Mouse (Mus musculus): ENCODE results near the gene Top3a. TPM values are rescaled to one million over a fixed set of nuclear protein-coding genes. Genes with fewer than 3 reads are reported as not detected.
A peak's percentile ranks its signal among the peaks of the same experiment; 100 is the strongest.
"Not testable (repeated sequence)": the region's sequence is repeated elsewhere in the genome, so short reads cannot be mapped to it uniquely, and the experiment has no call there.

The Top3a gene
- 23.8 and 25.9 TPM in 2 replicates for polyA plus RNA-seq (2014; fragmentation: Nextera tagmentation; extraction: Ambion mirVana)

DNA sequence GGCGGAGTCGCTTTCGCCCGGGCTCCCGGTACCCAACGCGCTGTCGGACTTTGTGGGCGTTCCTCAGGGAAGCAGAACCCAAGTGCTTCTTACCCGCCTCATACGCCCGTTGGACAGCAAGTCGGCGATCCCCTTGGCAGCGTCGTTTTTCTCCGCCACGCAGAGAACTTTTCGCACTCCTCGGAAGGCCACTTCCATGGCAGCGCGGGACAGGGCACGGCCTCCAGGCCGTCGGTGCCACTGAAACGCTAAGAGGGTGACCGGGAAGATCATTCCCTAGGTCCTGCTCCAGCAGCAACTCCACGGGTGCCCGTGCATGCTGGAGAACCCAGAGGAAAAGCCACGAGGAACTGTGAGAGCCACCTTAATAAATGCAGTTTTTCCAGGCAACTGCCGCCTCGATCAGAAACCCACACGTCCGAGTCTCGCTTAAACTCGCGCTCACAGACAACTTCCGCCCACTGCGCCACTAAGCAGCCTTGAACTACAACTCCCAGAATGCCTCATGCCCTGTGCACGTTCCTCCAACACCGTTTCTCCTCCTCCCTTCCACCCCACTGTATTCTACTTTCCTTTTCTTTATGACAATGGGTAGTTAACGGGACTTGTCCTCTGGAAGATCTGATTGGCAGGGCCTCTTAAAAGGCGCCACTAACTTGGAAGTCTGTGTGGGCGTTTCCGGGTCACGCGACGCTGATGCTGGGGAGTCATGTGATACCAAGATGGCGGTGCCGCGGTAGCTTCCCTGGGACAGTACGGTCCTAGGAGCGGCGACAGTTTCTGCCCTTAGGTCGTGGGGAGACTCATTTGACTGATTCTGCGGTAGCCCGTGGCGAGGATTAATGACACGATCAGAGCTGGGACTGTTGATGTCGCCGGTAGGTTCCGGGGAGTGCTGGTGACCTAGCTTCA lies at the start of gene Top3a, which contains the start of gene Smcr8:
TSS of gene Top3a (minus strand) at position 537 of the 912 bp plus-strand sequence.
TSS of gene Smcr8 (plus strand) at position 696 of the 912 bp plus-strand sequence.
- Histone ChIP-seq H3K9me3 (ENCODE audit: control insufficient read depth, low read length) (no peaks in the 10 kb centered on the region), H3K27ac (ENCODE audit: low read depth, low read length) (peak within 1 kb of the TSS; percentile 57), H3K27me3 (ENCODE audit: control insufficient read depth, insufficient read depth, low read length) (no peaks in the 10 kb centered on the region), H3K36me3 (ENCODE audit: control insufficient read depth, insufficient read depth, low read length) (no peaks in the 10 kb centered on the region), H3K4me1 (replicated peaks; ENCODE audit: control insufficient read depth, insufficient read depth, low read length) (peaks cover 21% of the 10 kb centered on the region), H3K9ac (ENCODE audit: low read length) (peak within 1 kb of the TSS; percentile 79), H3K4me3 (ENCODE audit: low read depth, low read length) (peak within 1 kb of the TSS; percentile 87), H3K4me2 (ENCODE audit: low read depth, low read length, severe bottlenecking) (peak within 1 kb of the TSS; percentile 60)
- WGBS: under 1% methylated on average over 62 of the region's 62 CpGs
- DNase-seq (ENCODE audit: low spot score): peak; percentile 90
- ATAC-seq (replicated peaks; ENCODE audit: low FRiP score): peak; percentile 97

DNA sequence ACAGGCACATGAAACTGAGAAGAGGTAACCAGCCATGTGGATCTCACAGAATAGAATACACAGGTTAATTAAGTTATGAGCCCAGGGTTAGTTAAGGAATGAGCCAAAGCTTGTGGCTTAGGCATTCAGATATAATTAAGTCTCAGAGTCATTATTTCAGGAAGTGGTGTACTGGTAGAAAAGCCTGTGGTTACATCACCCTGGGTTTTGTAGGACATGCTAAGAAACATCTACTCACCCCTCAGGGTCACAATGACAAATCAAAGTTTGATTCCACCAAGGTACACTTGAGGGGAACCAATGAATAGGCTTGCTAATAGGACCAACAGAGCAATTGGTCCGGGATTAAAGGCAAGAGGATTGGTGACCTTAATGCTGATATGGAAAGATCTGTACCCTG lies 49.5 kb upstream of the Top3a start:
- H3K4me1 ChIP-seq (replicated peaks; ENCODE audit: control insufficient read depth, insufficient read depth, low read length): peaks cover 5% of the 10 kb centered on the region; the same call in 1 of the 2 replicates
- no peaks in the 10 kb centered on the region for H3K27me3 ChIP-seq (ENCODE audit: control insufficient read depth, insufficient read depth, low read length)
- no peaks in the 10 kb centered on the region for H3K36me3 ChIP-seq (ENCODE audit: control insufficient read depth, insufficient read depth, low read length)
- no peak overlapping the region for H3K4me2 ChIP-seq (ENCODE audit: low read depth, low read length, severe bottlenecking)
- H3K9me3 ChIP-seq (ENCODE audit: control insufficient read depth, low read length): no peaks in the 10 kb centered on the region
- H3K4me3 ChIP-seq (ENCODE audit: low read depth, low read length): no peak overlapping the region
- no peak for DNase-seq (ENCODE audit: low spot score)
- ATAC-seq (replicated peaks; ENCODE audit: low FRiP score): no peak
- H3K27ac ChIP-seq (ENCODE audit: low read depth, low read length): no peak overlapping the region
- H3K9ac ChIP-seq (ENCODE audit: low read length): no peak overlapping the region
- WGBS: 45% methylated on average over 1 of the region's 1 CpGs

DNA sequence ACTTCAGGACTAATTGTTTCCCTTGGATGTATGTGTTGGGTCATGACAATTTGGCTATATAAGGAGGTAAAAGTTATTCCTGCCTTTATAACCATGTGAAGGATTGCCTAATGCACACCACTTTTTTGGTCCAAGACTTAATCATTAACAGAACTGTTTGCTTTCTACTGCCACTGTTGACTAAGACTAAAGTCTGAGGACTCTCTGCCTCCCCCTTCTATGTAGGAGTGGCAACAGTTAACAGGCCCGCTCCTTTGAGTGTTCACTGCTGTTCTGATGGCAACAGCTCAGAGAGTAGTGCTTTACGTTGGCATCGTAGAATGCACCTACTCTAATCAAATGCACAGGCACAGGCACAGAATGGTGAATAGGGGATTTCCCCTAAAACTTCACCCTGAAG lies 48.0 kb upstream of the Top3a start:
- 90% methylated on average over 3 of the region's 3 CpGs for WGBS
- Histone ChIP-seq H3K27ac (ENCODE audit: low read depth, low read length) (no peak overlapping the region), H3K4me2 (ENCODE audit: low read depth, low read length, severe bottlenecking) (no peak overlapping the region), H3K4me1 (replicated peaks; ENCODE audit: control insufficient read depth, insufficient read depth, low read length) (no peaks in the 10 kb centered on the region), H3K4me3 (ENCODE audit: low read depth, low read length) (no peak overlapping the region), H3K9ac (ENCODE audit: low read length) (no peak overlapping the region), H3K36me3 (ENCODE audit: control insufficient read depth, insufficient read depth, low read length) (no peaks in the 10 kb centered on the region), H3K27me3 (ENCODE audit: control insufficient read depth, insufficient read depth, low read length) (no peaks in the 10 kb centered on the region), H3K9me3 (ENCODE audit: control insufficient read depth, low read length) (no peaks in the 10 kb centered on the region)
- no peak for DNase-seq (ENCODE audit: low spot score)
- ATAC-seq (replicated peaks; ENCODE audit: low FRiP score): no peak

DNA sequence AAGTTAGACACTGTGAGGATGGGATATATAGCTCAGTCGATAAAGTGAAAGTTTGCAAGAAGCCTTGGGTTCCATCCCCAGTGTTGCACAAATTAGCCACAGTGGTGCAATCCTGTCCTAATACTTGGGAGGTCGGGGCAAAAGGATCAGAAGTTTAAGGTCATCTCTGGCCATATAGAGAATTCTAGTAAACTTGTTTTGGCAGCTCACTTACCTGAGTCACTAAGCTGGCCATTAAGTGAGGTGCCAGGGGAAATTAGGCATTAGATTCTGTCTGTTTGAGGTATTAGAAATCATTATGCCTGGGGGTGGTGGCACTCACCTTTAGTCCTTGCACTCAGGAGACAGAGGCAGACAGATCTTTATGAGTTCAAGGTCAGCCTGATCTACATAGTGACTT lies 46.6 kb upstream of the Top3a start:
- 68% methylated on average over 2 of the region's 2 CpGs for WGBS
- no peak overlapping the region for H3K27ac ChIP-seq (ENCODE audit: low read depth, low read length)
- no peaks in the 10 kb centered on the region for H3K27me3 ChIP-seq (ENCODE audit: control insufficient read depth, insufficient read depth, low read length)
- ATAC-seq (replicated peaks; ENCODE audit: low FRiP score) (no peak), DNase-seq (ENCODE audit: low spot score) (no peak)
- H3K4me3 ChIP-seq (ENCODE audit: low read depth, low read length): no peak overlapping the region
- H3K36me3 ChIP-seq (ENCODE audit: control insufficient read depth, insufficient read depth, low read length): no peaks in the 10 kb centered on the region
- no peak overlapping the region for H3K9ac ChIP-seq (ENCODE audit: low read length)
- no peak overlapping the region for H3K4me2 ChIP-seq (ENCODE audit: low read depth, low read length, severe bottlenecking)
- H3K4me1 ChIP-seq (replicated peaks; ENCODE audit: control insufficient read depth, insufficient read depth, low read length): no peaks in the 10 kb centered on the region
- H3K9me3 ChIP-seq (ENCODE audit: control insufficient read depth, low read length): no peaks in the 10 kb centered on the region

DNA sequence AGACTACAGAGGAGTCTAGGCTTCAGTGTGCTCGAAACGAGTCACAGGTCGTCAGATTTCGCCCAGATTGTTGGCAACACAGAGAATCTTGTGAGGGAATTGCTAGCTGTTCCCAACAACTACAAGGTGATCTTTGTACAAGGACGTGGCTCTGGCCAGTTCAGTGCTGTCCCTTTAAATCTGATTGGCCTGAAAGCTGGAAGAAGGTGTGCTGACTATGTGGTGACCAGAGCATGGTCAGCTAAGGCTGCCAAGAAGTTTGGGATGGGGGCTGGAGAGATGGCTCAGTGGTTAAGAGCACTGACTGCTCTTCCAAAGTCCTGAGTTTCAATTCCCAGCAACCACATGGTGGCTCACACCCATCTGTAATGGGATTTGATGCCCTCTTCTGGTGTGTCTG lies 39.2 kb upstream of the Top3a start:
- no peaks in the 10 kb centered on the region for H3K36me3 ChIP-seq (ENCODE audit: control insufficient read depth, insufficient read depth, low read length)
- H3K27me3 ChIP-seq (ENCODE audit: control insufficient read depth, insufficient read depth, low read length): no peaks in the 10 kb centered on the region
- no peaks in the 10 kb centered on the region for H3K9me3 ChIP-seq (ENCODE audit: control insufficient read depth, low read length)
- H3K4me1 ChIP-seq (replicated peaks; ENCODE audit: control insufficient read depth, insufficient read depth, low read length): no peaks in the 10 kb centered on the region
- H3K4me3 ChIP-seq (ENCODE audit: low read depth, low read length): no peak overlapping the region
- 77% methylated on average over 5 of the region's 5 CpGs for WGBS
- no peak overlapping the region for H3K27ac ChIP-seq (ENCODE audit: low read depth, low read length)
- no peak overlapping the region for H3K4me2 ChIP-seq (ENCODE audit: low read depth, low read length, severe bottlenecking)
- no peak overlapping the region for H3K9ac ChIP-seq (ENCODE audit: low read length)
- DNase-seq (ENCODE audit: low spot score) (no peak), ATAC-seq (replicated peaks; ENCODE audit: low FRiP score) (no peak)

DNA sequence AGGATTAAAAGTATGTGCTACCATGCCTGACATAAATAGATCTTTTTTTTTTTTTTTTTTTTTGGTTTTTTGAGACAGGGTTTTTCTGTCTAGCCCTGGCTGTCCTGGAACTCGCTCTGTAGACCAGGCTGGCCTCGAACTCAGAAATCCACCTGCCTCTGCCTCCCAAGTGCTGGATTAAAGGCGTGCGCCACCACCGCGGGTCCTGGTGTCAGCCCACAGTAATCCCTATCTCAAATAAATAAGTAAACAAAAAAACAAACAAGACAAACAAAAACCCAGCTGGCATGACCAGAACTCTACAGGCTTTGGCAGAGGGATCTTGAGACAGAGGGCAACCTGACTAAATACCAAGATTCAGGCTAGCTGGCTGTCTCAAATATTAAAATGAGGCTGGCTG lies 34.5 kb upstream of the Top3a start, which contains the start of gene Shmt1:
TSS of gene Shmt1 (minus strand) at position 101 of the 400 bp plus-strand sequence.
- H3K4me2 ChIP-seq (ENCODE audit: low read depth, low read length, severe bottlenecking): peak within 1 kb of the TSS; percentile 56
- H3K4me3 ChIP-seq (ENCODE audit: low read depth, low read length): peak within 1 kb of the TSS; percentile 34
- not testable (repeated sequence) for H3K9me3 ChIP-seq (ENCODE audit: control insufficient read depth, low read length); H3K27ac ChIP-seq (ENCODE audit: low read depth, low read length); H3K36me3 ChIP-seq (ENCODE audit: control insufficient read depth, insufficient read depth, low read length); H3K4me1 ChIP-seq (replicated peaks; ENCODE audit: control insufficient read depth, insufficient read depth, low read length); H3K27me3 ChIP-seq (ENCODE audit: control insufficient read depth, insufficient read depth, low read length); DNase-seq (ENCODE audit: low spot score); ATAC-seq (replicated peaks; ENCODE audit: low FRiP score)
- 39% methylated on average over 6 of the region's 6 CpGs for WGBS
- H3K9ac ChIP-seq (ENCODE audit: low read length): peak within 1 kb of the TSS; percentile 40

GRCm38 (mm10) chr11:60811054-60811460 lies 33.9 kb upstream of the Top3a start:
- no peaks in the 10 kb centered on the region for H3K36me3 ChIP-seq (ENCODE audit: control insufficient read depth, insufficient read depth, low read length)
- peak; percentile 98 for ATAC-seq (replicated peaks; ENCODE audit: low FRiP score)

GRCm38 (mm10) chr11:60810046-60810965 lies 33.1 kb upstream of the Top3a start:
- H3K9me3 ChIP-seq (ENCODE audit: control insufficient read depth, low read length): no peaks in the 10 kb centered on the region
- ATAC-seq (replicated peaks; ENCODE audit: low FRiP score): 0 out of 2 replicates have a peak, but pooled peaks have one; percentile 24
- H3K36me3 ChIP-seq (ENCODE audit: control insufficient read depth, insufficient read depth, low read length): no peaks in the 10 kb centered on the region
- H3K27ac ChIP-seq (ENCODE audit: low read depth, low read length): no peak overlapping the region
- no peak for DNase-seq (ENCODE audit: low spot score)
- WGBS: 19% methylated on average over 14 of the region's 14 CpGs
- peak overlapping the region; percentile 40 for H3K9ac ChIP-seq (ENCODE audit: low read length)
- H3K27me3 ChIP-seq (ENCODE audit: control insufficient read depth, insufficient read depth, low read length): no peaks in the 10 kb centered on the region
- H3K4me1 ChIP-seq (replicated peaks; ENCODE audit: control insufficient read depth, insufficient read depth, low read length): peaks cover 3% of the 10 kb centered on the region; the same call in 1 of the 2 replicates
- peak overlapping the region; percentile 34 for H3K4me3 ChIP-seq (ENCODE audit: low read depth, low read length)
- peak overlapping the region; percentile 56 for H3K4me2 ChIP-seq (ENCODE audit: low read depth, low read length, severe bottlenecking)

More at GRCm38 (mm10) chr11:60811054-60811460, 33.9 kb upstream of the Top3a start:
- peaks cover 3% of the 10 kb centered on the region; the same call in 1 of the 2 replicates for H3K4me1 ChIP-seq (replicated peaks; ENCODE audit: control insufficient read depth, insufficient read depth, low read length)
- H3K9ac ChIP-seq (ENCODE audit: low read length): peak overlapping the region; percentile 40
- H3K27me3 ChIP-seq (ENCODE audit: control insufficient read depth, insufficient read depth, low read length): no peaks in the 10 kb centered on the region
- H3K9me3 ChIP-seq (ENCODE audit: control insufficient read depth, low read length): no peaks in the 10 kb centered on the region
- no peak overlapping the region for H3K27ac ChIP-seq (ENCODE audit: low read depth, low read length)
- peak overlapping the region; percentile 56 for H3K4me2 ChIP-seq (ENCODE audit: low read depth, low read length, severe bottlenecking)
- under 1% methylated on average over 29 of the region's 29 CpGs for WGBS
- peak; percentile 97 for DNase-seq (ENCODE audit: low spot score)
- H3K4me3 ChIP-seq (ENCODE audit: low read depth, low read length): peak overlapping the region; percentile 34
